Comparison of ENCODE assay signal across 15 mouse cellular contexts in the genomic region with DNA sequence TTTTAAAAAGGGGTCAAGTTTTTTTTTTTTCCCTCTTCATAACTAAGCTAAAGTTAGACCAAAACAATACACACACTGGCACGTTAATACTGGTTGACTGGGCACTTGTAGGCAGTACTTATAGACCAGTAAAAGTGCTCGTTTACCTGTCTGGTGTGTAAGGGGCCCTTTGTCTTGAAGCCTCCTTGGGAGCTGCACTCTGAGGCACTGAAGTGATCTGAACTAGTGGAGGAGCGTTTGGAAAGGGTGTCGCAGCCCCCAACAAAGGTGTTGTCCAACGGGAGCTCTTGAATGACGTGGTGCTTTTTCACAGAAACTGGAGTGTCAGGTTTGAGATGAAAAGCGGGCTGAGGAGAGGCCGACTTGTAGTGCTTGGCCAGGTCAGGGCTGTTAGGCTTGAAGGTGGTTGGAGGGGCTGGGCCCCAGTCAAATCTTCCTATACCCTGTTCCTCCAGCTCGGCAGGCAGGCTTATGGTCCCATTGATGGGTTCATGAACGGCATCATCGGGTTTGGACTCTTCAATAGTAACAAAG. TPM values are rescaled to one million over a fixed set of nuclear protein-coding genes. Genes with fewer than 3 reads are reported as not detected.
DNase-seq lines count a peak whose midpoint lies in the region; ATAC-seq and TF ChIP-seq lines count a peak whose summit lies in the region.
"Had no signal": no experiment of that assay in that cellular context is flagged by ENCODE, and none has a peak within 500 bp of the region (broad histone marks: within the 10 kb centered on the region; RNA-seq: fewer than 3 reads in every experiment).

No protein-coding gene starts in this region.

- H3K9ac ChIP-seq in limb, embryonic 12.5 days (replicated peaks), result no peak overlapping the region
- no peak overlapping the region for H3K9ac ChIP-seq in hindbrain, postnatal 0 days (replicated peaks; ENCODE audit: low read length)
- H3K9ac ChIP-seq: embryonic facial prominence, embryonic 12.5 days had no signal

- DNase-seq in cerebellum, adult 9-10 months, result peak; percentile 30
- DNase-seq in cerebellum, adult 8-10 months, result no peak
- no peak for DNase-seq in limb, embryonic 10.5 days (ENCODE audit: low spot score)
- DNase-seq in cerebellum, postnatal 25 days, result peak; percentile 25 to 45
- DNase-seq in hindbrain, postnatal 0 days (ENCODE audit: low spot score), result no peak
- DNase-seq in thymus, adult 18-20 months, result no peak
- DNase-seq: adrenal gland, postnatal 10 days; heart, adult 2 months; kidney, adult 11 months; spleen, adult 18-20 months; thymus, postnatal 4 days had no signal

- 71% methylated on average over 11 of the region's 11 CpGs for WGBS in limb, embryonic 12.5 days
- WGBS in limb, embryonic 10.5 days, result 87% methylated on average over 11 of the region's 11 CpGs
- 80% methylated on average over 11 of the region's 11 CpGs for WGBS in hindbrain, postnatal 0 days

- no peak overlapping the region for H3K27ac ChIP-seq in limb, embryonic 12.5 days
- H3K27ac ChIP-seq in limb, embryonic 10.5 days, result no peak overlapping the region
- H3K27ac ChIP-seq in hindbrain, postnatal 0 days, result no peak overlapping the region
- H3K27ac ChIP-seq: embryonic facial prominence, embryonic 12.5 days; heart, adult 2 months; stomach, postnatal 0 days had no signal

- H3K27me3 ChIP-seq in limb, embryonic 12.5 days, result peaks cover 26% of the 10 kb centered on the region; the same call in 1 of the 2 replicates
- H3K27me3 ChIP-seq in limb, embryonic 10.5 days (ENCODE audit: low read depth, poor library complexity, severe bottlenecking), result peaks cover 28% of the 10 kb centered on the region
- H3K27me3 ChIP-seq in hindbrain, postnatal 0 days (ENCODE audit: insufficient read depth, low read length), result no peaks in the 10 kb centered on the region
- H3K27me3 ChIP-seq: embryonic facial prominence, embryonic 12.5 days had no signal

- no peaks in the 10 kb centered on the region for H3K9me3 ChIP-seq in limb, embryonic 12.5 days
- H3K9me3 ChIP-seq in limb, embryonic 10.5 days (replicated peaks), result no peaks in the 10 kb centered on the region
- H3K9me3 ChIP-seq in hindbrain, postnatal 0 days (ENCODE audit: low read length), result no peaks in the 10 kb centered on the region
- H3K9me3 ChIP-seq: embryonic facial prominence, embryonic 12.5 days had no signal

- 0 out of 2 replicates have a peak overlapping the region, but pooled peaks have one; percentile 0 for H3K4me2 ChIP-seq in limb, embryonic 12.5 days
- H3K4me2 ChIP-seq in hindbrain, postnatal 0 days (ENCODE audit: low read depth, low read length), result peak overlapping the region; percentile 86
- H3K4me2 ChIP-seq: embryonic facial prominence, embryonic 12.5 days had no signal

- ATAC-seq in limb, embryonic 12.5 days (ENCODE audit: insufficient number of reproducible peaks, insufficient read depth, low FRiP score, low TSS enrichment, low read depth), result no peak
- ATAC-seq in hindbrain, postnatal 0 days, result no peak
- ATAC-seq in activated CD4-positive, CD25-positive, alpha-beta regulatory T cell, adult 4 months, result no peak

- H3K4me1 ChIP-seq in limb, embryonic 12.5 days (replicated peaks), result peaks cover 10% of the 10 kb centered on the region
- peaks cover 5% of the 10 kb centered on the region for H3K4me1 ChIP-seq in limb, embryonic 10.5 days
- peaks cover 6% of the 10 kb centered on the region; the same call in 1 of the 2 replicates for H3K4me1 ChIP-seq in hindbrain, postnatal 0 days (ENCODE audit: insufficient read depth, low read length)

- no peak overlapping the region for H3K4me3 ChIP-seq in limb, embryonic 12.5 days (replicated peaks)
- no peak overlapping the region for H3K4me3 ChIP-seq in limb, embryonic 10.5 days
- peak overlapping the region; percentile 25; the same call in 1 of the 2 replicates for H3K4me3 ChIP-seq in hindbrain, postnatal 0 days (ENCODE audit: low read length)
- H3K4me3 ChIP-seq: embryonic facial prominence, embryonic 12.5 days; heart, adult 2 months had no signal

- no peak for TF ChIP-seq CTCF in hindbrain, postnatal 0 days (IDR thresholded peaks at IDR 0.05; ENCODE audit: low read depth)

- no peaks in the 10 kb centered on the region for H3K36me3 ChIP-seq in limb, embryonic 12.5 days
- H3K36me3 ChIP-seq in limb, embryonic 10.5 days, result no peaks in the 10 kb centered on the region
- H3K36me3 ChIP-seq in hindbrain, postnatal 0 days (ENCODE audit: insufficient read depth, low read length), result no peaks in the 10 kb centered on the region
- H3K36me3 ChIP-seq: embryonic facial prominence, embryonic 12.5 days had no signal

RNA-seq across cellular contexts. Expression of a gene that starts 4.9 kb away (rescaled TPM):
- polyA plus RNA-seq in limb, embryonic 12.5 days (2016; fragmentation: Nextera tagmentation; extraction: Ambion mirVana), result 32.6 and 35.4 TPM in 2 replicates
- 2.5 and 13.3 TPM in 2 replicates for polyA plus RNA-seq in limb, embryonic 10.5 days (2016; fragmentation: Nextera tagmentation; extraction: Ambion mirVana)
- total RNA-seq in hindbrain, postnatal 0 days (2014; rRNA removed), result 129 and 178 TPM in 2 replicates
- polyA plus RNA-seq in hindbrain, postnatal 0 days (2015; fragmentation: Nextera tagmentation; extraction: Ambion mirVana), result 147 and 149 TPM in 2 replicates
- polyA plus RNA-seq in activated CD4-positive, CD25-positive, alpha-beta regulatory T cell, adult 4 months (2017; shearing (Covaris generic)), result not detected

Comparison
In these comparisons a context has a peak if more than half of its experiments do, and no peak if none do; other contexts are left out.
1. DNase-seq: peak in cerebellum, adult 9-10 months (single experiment) and cerebellum, postnatal 25 days (2 of 2); none in cerebellum, adult 8-10 months (single experiment), limb, embryonic 10.5 days (single experiment), hindbrain, postnatal 0 days (single experiment) and thymus, adult 18-20 months (0 of 2).